Mouse (Mus musculus): Measurements from ENCODE around the gene Pcyox1. TPM values are rescaled to one million over a fixed set of nuclear protein-coding genes. Genes with fewer than 3 reads are reported as not detected.

Gene Pcyox1
- polyA plus RNA-seq, 1 experiment from 2014 or later: 49.8 TPM

Other genes starting within 250 kb of the Pcyox1 start
- gene Tgfa, start 201.9 kb downstream of the Pcyox1 start, polyA plus RNA-seq (2015; fragmentation: Nextera tagmentation; extraction: Ambion mirVana): 2.3 and 3.1 TPM in 2 replicates
- 78.0 and 87.2 TPM in 2 replicates for gene Fam136a, start 31.5 kb downstream of the Pcyox1 start, polyA plus RNA-seq (2015; fragmentation: Nextera tagmentation; extraction: Ambion mirVana)
- gene Snrpg, start 25.9 kb downstream of the Pcyox1 start, polyA plus RNA-seq (2015; fragmentation: Nextera tagmentation; extraction: Ambion mirVana): 261 and 274 TPM in 2 replicates
- gene Tia1, start 7.1 kb upstream of the Pcyox1 start, polyA plus RNA-seq (2015; fragmentation: Nextera tagmentation; extraction: Ambion mirVana): 109 and 119 TPM in 2 replicates
- 1.1 TPM in 1 of 2 replicates, not detected in the other for gene Gm44790, start 29.5 kb upstream of the Pcyox1 start, polyA plus RNA-seq (2015; fragmentation: Nextera tagmentation; extraction: Ambion mirVana)
- gene C87436, start 41.2 kb upstream of the Pcyox1 start, polyA plus RNA-seq (2015; fragmentation: Nextera tagmentation; extraction: Ambion mirVana): 15.1 and 17.3 TPM in 2 replicates
- 313 and 337 TPM in 2 replicates for gene Pcbp1, start 129.2 kb upstream of the Pcyox1 start, polyA plus RNA-seq (2015; fragmentation: Nextera tagmentation; extraction: Ambion mirVana)
- 0.57 and 0.84 TPM in 2 replicates for gene Asprv1, start 231.0 kb upstream of the Pcyox1 start, polyA plus RNA-seq (2015; fragmentation: Nextera tagmentation; extraction: Ambion mirVana)